Mouse (Mus musculus) frontal cortex, postnatal 10 days (tissue): Measurements from ENCODE around the gene Alox5.

Source experiments
- DNase-seq, 2 experiments: peaks; one replicate each; pipeline ENCODE4 v3.0.0; 2022; ENCODE audit warnings: low spot score in 2 of 2, mixed read lengths in 1 of 2

Gene Alox5

DNA sequence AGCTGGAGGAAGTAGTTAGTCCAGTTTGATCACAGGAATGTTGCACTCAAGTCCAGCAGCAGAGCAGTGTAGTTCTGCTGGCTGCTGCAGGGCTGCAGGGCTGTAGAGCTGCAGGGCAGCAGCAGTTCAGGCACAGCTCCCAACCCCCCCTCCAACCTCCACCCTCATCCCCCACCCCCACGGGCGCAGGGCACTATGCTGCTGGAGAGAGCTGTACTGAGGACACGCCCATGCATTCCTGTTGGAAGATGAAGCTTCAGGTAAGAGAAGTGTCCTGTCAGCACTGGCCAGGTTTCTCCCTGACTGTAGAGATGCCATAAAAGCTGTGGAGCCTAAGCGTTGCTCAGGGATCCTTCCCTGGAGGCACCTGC is 74.9 kb downstream of the Alox5 start:
- DNase-seq: no peak

DNA sequence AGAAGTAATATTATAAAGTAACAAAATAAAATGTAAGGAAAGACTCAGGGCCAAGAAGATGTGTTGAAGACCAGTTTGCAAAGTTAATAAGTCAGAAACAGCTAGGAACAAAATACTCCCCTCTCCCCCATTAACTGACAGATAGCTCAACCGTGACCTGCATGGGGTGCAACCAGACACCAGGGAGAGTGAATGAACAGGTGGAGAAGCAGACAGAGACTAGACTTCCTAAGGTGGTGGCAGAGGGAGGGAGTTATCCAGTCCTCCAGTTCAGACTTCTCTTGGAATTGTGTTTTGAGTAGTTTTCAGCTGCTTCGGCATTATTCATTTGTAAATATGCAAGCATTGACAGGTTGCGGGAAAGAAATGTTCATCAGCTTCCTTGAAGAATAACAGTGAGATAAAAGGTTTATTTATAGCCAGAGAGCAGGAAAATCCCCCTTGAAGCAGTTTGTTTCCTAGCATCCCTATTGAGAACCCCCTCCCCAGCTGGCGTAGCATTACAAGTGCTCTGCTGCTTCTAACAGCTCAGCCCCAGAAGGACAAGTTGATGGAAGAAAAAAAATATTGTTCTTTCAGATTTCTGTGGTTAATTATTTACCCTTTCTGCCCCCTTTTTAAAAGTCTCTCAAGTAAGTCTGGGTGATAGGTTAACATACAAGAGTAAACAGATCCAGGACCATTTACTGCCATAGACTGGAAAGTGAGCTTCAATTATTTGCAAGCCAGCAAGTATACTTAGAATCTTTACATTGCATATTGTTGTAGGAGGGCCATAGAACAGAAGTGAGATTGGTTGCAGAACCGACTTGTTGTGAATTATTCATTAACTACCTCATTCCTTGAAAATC is 75.6 kb downstream of the Alox5 start:
- no peak for DNase-seq

DNA sequence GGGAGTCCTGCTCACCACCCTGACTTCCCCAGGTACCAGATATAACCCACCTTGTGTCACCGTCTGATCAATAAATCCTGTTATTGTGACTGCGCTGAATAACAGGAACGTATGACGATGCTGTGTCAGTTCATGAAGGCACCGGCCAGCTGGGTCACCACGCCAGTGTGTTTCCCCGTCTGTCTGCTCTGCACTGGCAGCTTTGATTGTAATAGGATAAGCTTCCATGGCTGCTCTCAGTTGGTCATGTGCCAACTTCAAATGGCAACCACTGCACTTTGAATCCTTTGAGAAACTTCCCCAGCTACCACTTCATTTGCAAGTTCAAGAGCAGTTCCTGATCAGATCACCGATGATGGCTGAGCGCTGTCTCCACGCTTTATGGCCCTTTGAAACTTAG is 77.4 kb downstream of the Alox5 start:
- DNase-seq: no peak

DNA sequence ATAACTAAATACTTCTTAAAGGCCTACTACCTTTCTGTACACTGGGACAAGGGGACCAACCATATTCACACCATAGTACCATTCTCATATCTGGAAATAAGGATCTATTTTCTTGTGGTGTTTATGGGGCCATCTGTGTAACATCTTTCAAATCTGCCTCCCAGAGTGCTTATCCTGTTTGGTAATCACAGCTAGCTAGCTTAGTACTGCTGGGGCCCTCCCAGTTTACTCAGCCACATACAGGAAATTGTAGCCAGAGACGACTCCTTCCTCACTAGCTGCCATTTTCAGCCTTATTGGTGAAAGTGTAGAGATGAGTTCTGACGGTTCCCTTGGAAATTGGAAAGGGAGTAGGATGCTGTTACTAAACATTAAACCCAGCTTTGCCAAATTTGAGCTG is 79.4 kb downstream of the Alox5 start:
- DNase-seq: no peak

DNA sequence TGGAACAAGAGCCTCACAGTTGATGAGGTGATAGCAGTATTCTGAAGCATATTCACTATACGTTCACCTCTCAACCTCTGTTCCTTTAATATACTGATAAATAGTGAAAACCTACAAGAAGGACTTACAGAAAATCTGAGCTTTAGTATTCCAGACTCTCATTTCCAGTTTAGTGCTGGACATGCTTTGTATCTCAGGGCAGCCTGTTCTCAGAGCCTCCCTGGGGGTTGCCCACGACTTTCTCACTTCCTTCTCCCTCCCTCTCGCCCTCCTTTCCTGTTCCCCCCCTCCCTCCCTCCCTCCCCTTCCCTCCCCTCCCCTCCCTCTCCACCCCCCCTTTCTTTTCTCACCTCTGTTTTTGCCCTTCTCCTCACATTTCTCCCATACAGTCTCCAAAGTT is 80.8 kb downstream of the Alox5 start:
- no peak for DNase-seq

DNA sequence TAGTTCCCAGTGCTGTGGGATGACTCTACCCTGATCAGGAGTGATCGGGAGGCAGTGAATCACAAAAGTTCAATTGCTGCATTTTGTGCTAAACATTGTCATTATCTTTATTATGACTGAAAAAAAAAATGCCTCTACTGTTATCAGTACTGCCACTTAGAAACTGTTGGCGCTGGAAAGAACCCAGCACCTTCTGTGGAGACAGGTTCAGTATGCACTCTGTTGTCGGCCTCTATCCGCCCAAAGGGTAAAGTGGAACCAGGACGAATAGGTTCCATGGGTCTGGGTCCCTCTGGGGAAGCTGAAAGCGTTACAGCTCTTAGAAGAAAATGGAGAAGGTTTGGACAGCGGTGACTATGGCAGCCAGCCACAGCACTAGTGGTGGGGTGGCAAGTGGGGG is 82.1 kb downstream of the Alox5 start:
- no peak for DNase-seq

DNA sequence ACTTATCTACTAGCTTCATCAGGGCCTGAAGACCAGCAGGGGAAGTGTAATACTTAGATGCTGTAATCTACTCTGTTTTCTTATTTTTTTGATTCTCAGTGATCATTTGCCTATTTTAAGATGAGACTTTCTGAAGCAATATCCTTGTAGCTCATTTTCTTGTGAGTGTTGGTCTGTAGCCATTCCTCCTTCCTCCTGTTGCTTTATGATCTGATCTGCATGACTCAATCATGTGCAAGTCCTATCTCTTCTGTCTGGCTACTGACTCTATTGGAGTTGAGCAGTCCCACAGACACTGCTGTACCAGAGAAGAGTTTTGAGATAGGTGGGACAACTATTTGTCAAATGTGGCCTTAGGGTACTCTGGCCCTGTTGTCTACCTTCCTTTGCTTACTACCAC is 86.4 kb downstream of the Alox5 start:
- DNase-seq: no peak

DNA sequence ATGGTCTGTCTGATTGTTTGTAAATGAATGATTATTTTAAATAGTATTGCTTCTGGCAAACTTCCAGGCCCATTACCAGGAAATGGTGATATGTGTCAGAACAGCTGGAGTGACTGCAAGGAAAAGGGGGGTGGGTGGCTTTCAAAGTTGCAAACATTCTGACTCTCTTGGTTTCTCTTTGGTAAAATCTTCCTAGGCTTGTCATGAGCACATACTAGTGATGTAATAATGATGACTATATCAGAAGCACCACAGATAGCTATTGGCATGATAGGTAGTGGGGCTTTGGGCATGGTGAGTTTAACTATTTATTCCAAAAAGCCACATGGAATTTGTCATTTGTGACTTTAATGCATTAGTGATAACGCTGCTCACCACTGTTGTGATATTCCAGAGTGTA is 86.8 kb downstream of the Alox5 start:
- DNase-seq: no peak

DNA sequence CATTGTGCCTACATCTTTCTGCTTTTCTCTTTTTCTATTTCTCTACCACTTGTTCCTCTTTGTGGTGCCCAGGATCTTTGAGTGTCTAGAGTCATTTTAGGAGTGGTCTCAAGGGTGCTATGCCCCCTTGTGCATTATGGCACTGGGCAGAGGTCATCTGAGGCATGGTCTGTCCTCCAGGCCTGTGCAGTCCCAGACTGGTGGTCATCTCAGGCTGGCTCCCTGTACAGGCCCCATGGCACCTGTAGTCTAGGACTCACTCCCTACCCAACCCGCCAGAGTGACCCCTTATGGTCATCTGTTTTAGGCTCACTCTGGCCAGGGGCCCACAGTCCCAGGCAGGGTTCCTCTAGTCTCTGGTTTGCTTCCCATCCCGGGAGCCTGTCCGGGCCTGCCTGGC is 89.5 kb downstream of the Alox5 start:
- no peak for DNase-seq

DNA sequence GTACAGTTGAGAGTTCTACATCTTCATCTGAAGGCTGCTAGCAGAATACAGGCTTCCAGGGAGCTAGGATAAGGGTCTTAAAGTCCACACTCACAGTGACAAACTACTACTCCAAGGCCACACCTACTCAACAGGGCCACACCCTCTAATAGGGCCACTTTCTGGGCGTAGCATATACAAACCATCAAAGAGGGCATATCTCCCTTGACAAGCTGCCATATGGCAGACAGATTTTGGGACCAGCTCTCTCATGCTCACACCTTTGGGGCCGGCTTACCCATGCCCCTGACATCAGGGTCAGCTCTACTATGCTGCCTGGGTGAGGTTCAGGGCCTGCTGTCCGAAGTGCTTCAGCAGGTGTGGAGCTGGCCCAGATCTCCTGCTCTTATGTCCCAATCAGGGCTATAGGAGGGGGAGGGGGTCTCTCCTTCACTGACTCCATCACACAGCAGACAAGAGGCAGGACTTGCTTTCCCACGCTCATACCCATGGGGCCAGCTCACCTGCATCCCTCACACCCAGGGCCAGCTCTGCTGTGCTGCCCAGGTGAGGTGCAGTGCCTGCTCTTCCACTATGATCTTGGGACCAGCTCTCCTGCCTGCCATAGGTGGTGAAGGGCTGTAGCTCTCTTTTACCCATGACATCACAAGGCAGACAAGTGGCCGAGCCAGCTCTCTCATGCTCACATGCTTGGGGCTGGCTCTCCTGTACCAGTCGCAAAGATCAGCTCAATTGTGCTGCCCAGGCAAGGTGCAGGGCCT is 90.6 kb downstream of the Alox5 start:
- DNase-seq: no peak

DNA sequence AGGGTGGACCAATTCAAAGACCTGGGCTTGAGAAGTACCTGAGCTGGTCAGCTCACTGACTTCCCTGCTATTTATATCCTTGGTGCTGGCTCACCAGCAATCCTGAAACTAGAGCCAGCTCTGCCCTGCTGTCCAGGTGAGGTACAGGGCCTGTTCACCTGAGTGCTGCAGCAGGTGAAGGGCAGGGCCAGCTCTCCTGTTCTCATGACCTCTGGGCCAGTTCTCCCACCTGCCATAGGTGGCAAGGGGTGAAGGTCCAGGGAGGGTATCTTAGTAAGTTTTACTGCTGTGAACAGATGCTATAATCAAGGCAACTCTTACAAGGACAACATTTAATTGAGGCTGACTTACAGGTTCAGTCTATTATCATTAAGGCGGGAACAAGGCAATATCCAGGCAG is 91.2 kb downstream of the Alox5 start:
- no peak for DNase-seq

DNA sequence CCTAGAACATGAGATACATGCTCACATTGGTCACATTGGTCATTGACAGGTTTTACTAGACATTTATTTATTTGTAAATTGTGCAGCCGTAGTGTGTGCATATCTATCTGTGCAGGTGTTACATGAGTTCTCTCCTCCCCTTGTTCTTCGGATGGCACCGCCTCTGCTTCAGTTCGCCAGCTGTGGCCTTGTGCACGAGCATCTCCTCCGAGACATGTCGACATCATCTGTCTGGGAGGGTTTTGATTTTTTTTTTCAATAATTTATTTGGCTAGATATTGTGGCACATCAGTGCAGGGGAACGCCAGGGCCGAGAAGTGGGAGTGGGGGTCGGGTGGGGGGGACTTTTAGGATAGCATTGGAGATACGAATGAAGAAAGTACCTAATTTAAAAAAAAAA is 93.0 kb downstream of the Alox5 start:
- DNase-seq: no peak

DNA sequence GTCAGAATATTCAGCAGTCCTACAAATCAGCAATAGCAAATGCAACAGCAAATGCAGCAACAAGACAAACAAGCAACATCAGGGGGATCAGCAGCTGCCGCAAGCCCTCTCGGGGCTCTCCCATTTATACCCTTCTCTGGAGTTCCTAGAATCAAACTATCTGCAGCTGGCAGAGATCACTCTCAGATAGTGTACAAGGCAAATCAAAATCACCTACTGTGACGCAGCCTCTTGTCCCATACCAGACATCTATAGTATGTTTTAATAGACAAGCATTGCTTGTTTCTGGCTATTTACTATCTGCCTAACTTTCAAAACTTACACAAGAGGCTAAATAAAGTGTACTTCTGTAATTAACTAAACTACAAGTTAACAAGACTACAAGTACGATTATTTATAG is 99.0 kb downstream of the Alox5 start:
- DNase-seq: no peak

DNA sequence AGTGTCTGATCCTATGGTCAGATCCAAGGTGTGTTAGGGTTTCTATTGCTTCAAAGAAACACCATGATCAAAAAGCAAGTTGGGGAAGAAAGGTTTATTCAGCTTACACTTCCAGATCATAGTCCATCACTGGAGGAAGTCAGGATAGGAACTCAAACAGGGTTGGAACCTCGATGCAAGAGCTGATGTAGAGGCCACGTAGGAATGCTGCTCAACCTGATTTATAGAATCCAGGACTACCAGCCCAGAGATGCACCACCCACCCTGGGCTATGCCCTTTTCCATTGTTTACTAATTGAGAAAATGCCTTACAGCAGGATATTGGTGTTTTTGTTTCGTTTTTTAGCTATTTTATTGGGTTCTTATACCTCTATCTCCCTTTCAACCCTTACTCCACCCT is 99.5 kb downstream of the Alox5 start:
- no peak for DNase-seq
